Mouse (Mus musculus) MEL (cell line): Measurements from ENCODE around the gene Hs3st6. TPM values are rescaled to one million over a fixed set of nuclear protein-coding genes. Genes with fewer than 3 reads are reported as not detected.

Source experiments
- DNase-seq: peaks from one replicate; pipeline ENCODE4 v3.0.0; 2011; ENCODE audit warnings: low read depth, low spot score
- H3K27ac ChIP-seq: 2 replicates; pipeline ENCODE4 v1.5.1; 2012; ENCODE audit warnings: low read depth, mild to moderate bottlenecking, control low read depth, low read length, moderate library complexity; ENCODE audit not compliant: control insufficient read depth
- H3K27me3 ChIP-seq, 2 experiments: fragments of 150-350 bp in 1 of 2; sonication (generic) in 1 of 2; 2 replicates each; pipeline ENCODE4 v1.6.1; 2012; ENCODE audit warnings: low read length in 2 of 2, mild to moderate bottlenecking in 2 of 2, improper control_type of control experiment in 1 of 2, moderate library complexity in 1 of 2; ENCODE audit not compliant: insufficient read depth in 2 of 2, control insufficient read depth in 1 of 2
- H3K36me3 ChIP-seq, 2 experiments: 2 replicates each; pipeline ENCODE4 v1.6.1; 2012 to 2014; ENCODE audit warnings: low read length in 2 of 2, improper control_type of control experiment in 1 of 2, inconsistent platforms in 1 of 2, mild to moderate bottlenecking in 1 of 2; ENCODE audit not compliant: insufficient read depth in 2 of 2, control insufficient read depth in 1 of 2
- H3K4me1 ChIP-seq, 2 experiments: fragments of 150-350 bp in 1 of 2; sonication (generic) in 1 of 2; 2 replicates each; pipeline ENCODE4 v1.6.1; 2012; ENCODE audit warnings: low read length in 2 of 2, improper control_type of control experiment in 1 of 2, mild to moderate bottlenecking in 1 of 2; ENCODE audit not compliant: insufficient read depth in 2 of 2, control insufficient read depth in 1 of 2
- H3K4me3 ChIP-seq, 2 experiments: fragments of 150-350 bp in 1 of 2; sonication (generic) in 1 of 2; 2 replicates each; pipeline ENCODE4 v1.5.1; 2012; ENCODE audit warnings: low read depth in 2 of 2, low read length in 2 of 2, mild to moderate bottlenecking in 2 of 2, moderate library complexity in 2 of 2, control low read depth in 1 of 2, improper control_type of control experiment in 1 of 2; ENCODE audit not compliant: control insufficient read depth in 1 of 2, insufficient read depth in 1 of 2
- H3K79me2 ChIP-seq: 2 replicates; pipeline ENCODE4 v1.6.1; 2012; ENCODE audit warnings: mild to moderate bottlenecking, low read length, moderate library complexity; ENCODE audit not compliant: control insufficient read depth, poor library complexity, insufficient read depth
- H3K9ac ChIP-seq: 2 replicates; pipeline ENCODE4 v1.6.1; 2012; ENCODE audit warnings: low read depth, mild to moderate bottlenecking, control low read depth, low read length, moderate library complexity; ENCODE audit not compliant: control insufficient read depth, poor library complexity, severe bottlenecking
- H3K9me3 ChIP-seq: fragments of 150-350 bp; sonication (generic); replicated peaks from 2 replicates; pipeline ENCODE4 v1.6.1; 2012; ENCODE audit warnings: mild to moderate bottlenecking, low read length, improper control_type of control experiment, moderate library complexity; ENCODE audit not compliant: insufficient read depth
- BHLHE40 ChIP-seq: IDR thresholded peaks from 2 replicates; pipeline ENCODE4 v1.6.1; 2012; ENCODE audit warnings: low read depth, mild to moderate bottlenecking, inconsistent platforms, low read length, improper control_type of control experiment, borderline replicate concordance
- ETS1 ChIP-seq: IDR thresholded peaks from 2 replicates; pipeline ENCODE4 v1.6.1; 2012; ENCODE audit warnings: low read depth, mild to moderate bottlenecking, inconsistent platforms, low read length, improper control_type of control experiment, moderate library complexity
- GATA1 ChIP-seq: IDR thresholded peaks from 2 replicates; pipeline ENCODE4 v1.6.1; 2011; ENCODE audit warnings: low read depth, low read length, improper control_type of control experiment
- KAT2A ChIP-seq: conservative IDR thresholded peaks from 2 replicates; pipeline ENCODE4 v1.6.1; 2012; ENCODE audit warnings: low read depth, low read length, improper control_type of control experiment, inconsistent platforms
- MAFK ChIP-seq: IDR thresholded peaks from 2 replicates; pipeline ENCODE4 v1.6.1; 2011; ENCODE audit warnings: low read depth, mild to moderate bottlenecking, low read length, improper control_type of control experiment, borderline replicate concordance
- MEF2A ChIP-seq: IDR thresholded peaks from 2 replicates; pipeline ENCODE4 v1.6.1; 2014; ENCODE audit warnings: low read depth, mild to moderate bottlenecking, inconsistent platforms, low read length, improper control_type of control experiment; ENCODE audit not compliant: poor library complexity, insufficient replicate concordance, severe bottlenecking; ENCODE audit errors: extremely low read depth
- MXI1 ChIP-seq: IDR thresholded peaks from 2 replicates; pipeline ENCODE4 v1.6.1; 2011; ENCODE audit warnings: mild to moderate bottlenecking, low read depth, low read length, improper control_type of control experiment
- NRF1 ChIP-seq: IDR thresholded peaks from 2 replicates; pipeline ENCODE4 v1.6.1; 2014; ENCODE audit warnings: low read depth, mild to moderate bottlenecking, inconsistent platforms, low read length, improper control_type of control experiment, moderate library complexity; ENCODE audit not compliant: poor library complexity, insufficient read depth, severe bottlenecking
- POLR2AphosphoS2 ChIP-seq: IDR thresholded peaks from 2 replicates; pipeline ENCODE4 v1.6.1; 2011; ENCODE audit warnings: low read length, improper control_type of control experiment
- RAD21 ChIP-seq: IDR thresholded peaks from 2 replicates; pipeline ENCODE4 v1.6.1; 2011; ENCODE audit warnings: mild to moderate bottlenecking, low read depth, low read length, improper control_type of control experiment
- SIN3A ChIP-seq: IDR thresholded peaks from 2 replicates; pipeline ENCODE4 v1.6.1; 2012; ENCODE audit warnings: low read length, improper control_type of control experiment, inconsistent platforms
- TAL1 ChIP-seq: IDR thresholded peaks from 2 replicates; pipeline ENCODE4 v1.6.1; 2012; ENCODE audit warnings: mild to moderate bottlenecking, inconsistent platforms, low read length, moderate library complexity, mixed read lengths
- UBTF ChIP-seq: IDR thresholded peaks from 2 replicates; pipeline ENCODE4 v1.6.1; 2012; ENCODE audit warnings: low read depth, mild to moderate bottlenecking, inconsistent platforms, low read length, improper control_type of control experiment, moderate library complexity, borderline replicate concordance; ENCODE audit not compliant: insufficient read depth
- USF1 ChIP-seq: IDR thresholded peaks from 2 replicates; pipeline ENCODE4 v1.6.1; 2014; ENCODE audit warnings: low read depth, mild to moderate bottlenecking, inconsistent platforms, low read length, improper control_type of control experiment, moderate library complexity
- ZKSCAN1 ChIP-seq: IDR thresholded peaks from 2 replicates; pipeline ENCODE4 v1.6.1; 2012; ENCODE audit warnings: low read depth, mild to moderate bottlenecking, inconsistent platforms, low read length, improper control_type of control experiment, moderate library complexity
- ZMIZ1 ChIP-seq: IDR thresholded peaks from 2 replicates; pipeline ENCODE4 v1.6.1; 2012; ENCODE audit warnings: low read depth, mild to moderate bottlenecking, inconsistent platforms, low read length, improper control_type of control experiment, moderate library complexity
- ZNF384 ChIP-seq: IDR thresholded peaks from 2 replicates; pipeline ENCODE4 v1.6.1; 2012; ENCODE audit warnings: low read depth, mild to moderate bottlenecking, inconsistent platforms, low read length, improper control_type of control experiment
- polyA plus RNA-seq, 2 experiments: library from polyadenylated mRNA; stranded (reverse) in 1 of 2; unstranded in 1 of 2; fragments of >175 nt in 1 of 2; fragments of >200 nt in 1 of 2; gene quantifications; 2 replicates each; pipeline versions ENCODE4 v1.2.1 to v1.2.4; 2012; ENCODE audit warnings: low replicate concordance in 2 of 2, low read depth in 1 of 2; ENCODE audit not compliant: insufficient read length in 2 of 2, insufficient read depth in 1 of 2, missing spikeins in 1 of 2
- total RNA-seq: library from RNA; depleted of rRNA; stranded (reverse); fragments of 300-350 nt; gene quantifications from 2 replicates; pipeline ENCODE4 v1.2.3, GENCODE M21; 2012

Gene Hs3st6
- total and polyA plus RNA-seq, 3 experiments, result not detected

DNA sequence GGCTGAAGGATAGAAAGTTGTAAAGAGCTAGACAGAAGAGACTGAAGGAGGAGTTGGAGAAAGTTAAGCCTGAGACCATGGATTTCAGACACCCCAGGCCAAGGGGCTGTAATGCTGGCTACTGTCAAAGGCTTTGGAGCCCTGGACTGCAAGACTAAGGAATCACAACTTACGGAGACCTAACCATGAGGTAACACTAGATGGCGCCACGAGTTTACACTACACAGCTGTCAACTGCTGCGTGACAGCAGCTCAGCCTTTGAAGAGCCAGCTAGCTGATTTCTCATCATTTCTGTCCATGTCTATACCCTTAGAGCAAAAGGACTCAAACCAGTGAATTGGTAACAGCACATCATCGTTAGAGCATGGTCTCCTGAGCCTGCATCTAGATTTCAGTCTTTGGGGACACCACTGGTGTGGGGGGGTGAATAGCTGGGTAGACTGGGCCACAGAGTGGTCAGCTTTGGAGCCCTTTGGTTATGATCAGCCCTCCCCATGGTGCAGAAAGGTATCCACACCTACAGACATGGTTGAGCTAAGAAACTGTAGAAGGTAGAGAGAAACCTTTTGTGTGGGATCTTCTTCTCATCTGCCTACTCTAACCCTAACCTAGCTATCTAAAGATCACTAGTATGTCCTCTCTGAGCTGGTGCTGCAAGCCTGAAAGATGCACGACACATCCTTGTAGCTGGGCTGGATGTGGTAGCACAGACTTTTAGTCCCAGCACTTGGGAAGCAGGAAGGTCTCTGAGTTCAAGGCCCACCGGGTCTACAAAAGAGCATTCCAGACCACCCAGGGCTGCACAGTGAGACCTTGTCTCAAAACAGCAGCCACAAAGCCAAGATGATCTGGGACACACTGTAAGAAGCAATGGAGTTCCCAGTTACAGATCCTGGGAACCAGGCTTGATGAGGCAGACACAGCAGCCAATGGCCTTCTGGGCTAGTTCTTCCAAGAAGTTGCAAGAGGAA lies 7.0 kb upstream of the Hs3st6 start (continued):
- TF ChIP-seq UBTF (no peak), KAT2A (no peak), SIN3A (peak; percentile 73), USF1 (no peak), MXI1 (peak; percentile 45), BHLHE40 (0 out of 2 replicates have a peak, but pooled peaks have one; percentile 8), ZKSCAN1 (no peak), POLR2AphosphoS2 (no peak), ETS1 (no peak), MAFK (no peak), ZMIZ1 (no peak), GATA1 (no peak), RAD21 (peak; percentile 99)

DNA sequence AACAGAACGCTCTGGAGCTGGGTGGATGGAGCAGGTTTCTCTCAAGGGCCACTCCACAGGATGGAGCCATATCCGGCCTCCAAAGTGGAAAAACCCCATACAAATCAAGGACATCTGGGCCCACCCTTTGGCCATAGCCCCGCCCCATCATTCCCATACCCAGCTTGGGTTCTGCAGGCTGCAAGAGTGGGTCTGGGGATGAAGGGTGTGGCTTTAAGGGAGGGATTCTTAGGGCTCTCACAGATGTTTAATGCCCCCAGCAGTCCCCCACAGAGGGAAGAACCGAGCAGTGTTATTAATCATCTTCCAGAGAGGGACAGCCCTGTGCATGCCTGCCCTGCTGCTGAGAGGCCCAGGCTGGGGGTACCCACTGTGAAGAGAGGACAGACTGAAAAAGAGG lies 5.8 kb upstream of the Hs3st6 start:
- no peak for DNase-seq
- no peaks in the 10 kb centered on the region for H3K4me1 ChIP-seq
- no peak for TF ChIP-seq POLR2AphosphoS2
- no peak for TF ChIP-seq NRF1
- TF ChIP-seq ZMIZ1, result no peak
- no peak for TF ChIP-seq ZNF384
- no peak for TF ChIP-seq TAL1
- no peak for TF ChIP-seq MEF2A
- H3K27ac ChIP-seq, result no peak overlapping the region
- H3K27me3 ChIP-seq, result peaks cover 2 to 4% of the 10 kb centered on the region in 2 experiments; a peak in 2 of 4 replicates
- no peak overlapping the region for H3K9ac ChIP-seq
- no peaks in the 10 kb centered on the region for H3K36me3 ChIP-seq
- no peaks in the 10 kb centered on the region for H3K9me3 ChIP-seq
- no peaks in the 10 kb centered on the region for H3K79me2 ChIP-seq
- no peak overlapping the region for H3K4me3 ChIP-seq
